Mouse (Mus musculus): ENCODE measurements at regions not wholly inside any gene's neighbourhood (a gene's known extent, or its start where the extent isn't known, plus 50 kb on each side); places are given as distances from the start of the nearest gene placed in this dataset.

DNA sequence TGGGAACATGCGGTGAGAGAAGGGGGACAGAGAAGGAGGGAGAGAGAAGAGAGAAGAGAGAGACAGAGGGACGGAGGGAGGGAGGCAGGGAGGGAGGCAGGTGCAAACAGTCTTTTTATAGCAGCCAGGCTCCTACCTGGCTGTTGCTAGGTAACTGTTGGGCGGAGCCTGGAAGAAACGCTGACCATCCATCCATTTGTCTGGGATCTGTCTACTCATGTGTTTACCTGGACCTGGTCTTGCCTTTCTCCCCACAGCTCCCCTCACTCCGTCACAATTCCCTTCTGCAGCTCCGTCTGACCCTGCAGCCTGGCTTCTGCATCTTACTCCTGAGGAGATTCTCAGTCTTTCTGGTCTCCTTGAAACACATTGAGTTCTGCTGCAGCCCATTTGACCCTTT lies 144.5 kb downstream of the Ddx11 start:
- no peaks in the 10 kb centered on the region for H3K36me3 ChIP-seq (ENCODE audit: control insufficient read depth, insufficient read depth)
- WGBS (ENCODE audit: insufficient replicate concordance) = 41% methylated on average over 6 of the region's 6 CpGs
- no peaks in the 10 kb centered on the region for H3K27me3 ChIP-seq (ENCODE audit: control insufficient read depth, insufficient read depth, low read depth, low read length)
- no peak for ATAC-seq (ENCODE audit: low read depth)
- H3K27ac ChIP-seq (ENCODE audit: low read length) = no peak overlapping the region
- H3K9ac ChIP-seq (ENCODE audit: low read depth, low read length) = no peak overlapping the region
- no peaks in the 10 kb centered on the region for H3K4me1 ChIP-seq (ENCODE audit: control insufficient read depth, low read depth, low read length)
- no peak overlapping the region for H3K4me3 ChIP-seq (ENCODE audit: low read depth, low read length)
- H3K9me3 ChIP-seq (replicated peaks; ENCODE audit: control insufficient read depth, low read length) = no peaks in the 10 kb centered on the region
- H3K4me2 ChIP-seq (ENCODE audit: low read depth, low read length) = no peak overlapping the region

DNA sequence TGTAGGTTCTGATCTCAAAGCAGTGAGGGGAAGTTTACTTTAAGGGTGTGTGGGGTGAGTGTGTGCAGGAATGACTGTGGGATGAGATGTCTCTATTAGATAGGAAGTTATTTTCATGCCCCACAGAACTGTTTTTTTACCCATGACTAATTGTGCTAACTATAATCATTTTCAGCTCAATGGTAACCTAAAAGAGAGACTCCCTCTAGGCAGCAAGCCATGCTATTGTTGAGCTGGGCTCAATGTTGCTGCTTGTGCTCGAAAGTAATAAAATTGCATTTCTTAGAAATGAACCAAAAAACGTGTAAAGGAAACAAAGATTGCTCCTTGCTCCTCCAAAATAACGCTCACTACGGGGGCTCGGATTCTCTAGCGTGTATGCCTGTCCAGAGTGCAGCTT lies 146.2 kb downstream of the Ddx11 start:
- H3K36me3 ChIP-seq (ENCODE audit: control insufficient read depth, insufficient read depth) = no peaks in the 10 kb centered on the region
- no peaks in the 10 kb centered on the region for H3K4me1 ChIP-seq (ENCODE audit: control insufficient read depth, low read depth, low read length)
- no peaks in the 10 kb centered on the region for H3K27me3 ChIP-seq (ENCODE audit: control insufficient read depth, insufficient read depth, low read depth, low read length)
- H3K9me3 ChIP-seq (replicated peaks; ENCODE audit: control insufficient read depth, low read length) = no peaks in the 10 kb centered on the region
- no peak overlapping the region for H3K4me2 ChIP-seq (ENCODE audit: low read depth, low read length)
- no peak for ATAC-seq (ENCODE audit: low read depth)
- no peak overlapping the region for H3K9ac ChIP-seq (ENCODE audit: low read depth, low read length)
- WGBS (ENCODE audit: insufficient replicate concordance) = 61% methylated on average over 6 of the region's 6 CpGs
- H3K27ac ChIP-seq (ENCODE audit: low read length) = no peak overlapping the region
- no peak overlapping the region for H3K4me3 ChIP-seq (ENCODE audit: low read depth, low read length)

DNA sequence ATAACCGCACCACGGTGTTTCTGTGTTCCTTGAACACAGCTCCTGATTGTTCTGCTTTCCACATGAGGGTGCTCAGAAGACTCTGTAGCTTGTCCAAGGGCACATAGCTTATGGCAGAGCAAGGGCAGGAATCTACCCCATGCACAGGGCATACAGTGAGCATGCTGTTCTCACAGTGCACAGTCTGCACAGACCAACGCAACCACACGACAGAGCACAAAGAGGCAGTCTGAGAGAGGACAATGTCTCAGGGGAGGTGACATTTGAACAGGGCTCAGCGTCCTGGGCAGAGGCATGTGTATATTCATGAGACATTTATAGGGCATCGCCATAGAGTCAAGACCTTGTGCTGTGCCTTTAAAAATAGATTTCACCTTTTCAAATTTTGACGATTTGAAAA lies 148.6 kb downstream of the Ddx11 start:
- no peak overlapping the region for H3K4me2 ChIP-seq (ENCODE audit: low read depth, low read length)
- no peak overlapping the region for H3K9ac ChIP-seq (ENCODE audit: low read depth, low read length)
- no peaks in the 10 kb centered on the region for H3K36me3 ChIP-seq (ENCODE audit: control insufficient read depth, insufficient read depth)
- WGBS (ENCODE audit: insufficient replicate concordance) = 74% methylated on average over 7 of the region's 7 CpGs
- H3K27me3 ChIP-seq (ENCODE audit: control insufficient read depth, insufficient read depth, low read depth, low read length) = no peaks in the 10 kb centered on the region
- no peak for ATAC-seq (ENCODE audit: low read depth)
- H3K4me1 ChIP-seq (ENCODE audit: control insufficient read depth, low read depth, low read length) = no peaks in the 10 kb centered on the region
- H3K9me3 ChIP-seq (replicated peaks; ENCODE audit: control insufficient read depth, low read length) = no peaks in the 10 kb centered on the region
- no peak overlapping the region for H3K27ac ChIP-seq (ENCODE audit: low read length)
- no peak overlapping the region for H3K4me3 ChIP-seq (ENCODE audit: low read depth, low read length)

DNA sequence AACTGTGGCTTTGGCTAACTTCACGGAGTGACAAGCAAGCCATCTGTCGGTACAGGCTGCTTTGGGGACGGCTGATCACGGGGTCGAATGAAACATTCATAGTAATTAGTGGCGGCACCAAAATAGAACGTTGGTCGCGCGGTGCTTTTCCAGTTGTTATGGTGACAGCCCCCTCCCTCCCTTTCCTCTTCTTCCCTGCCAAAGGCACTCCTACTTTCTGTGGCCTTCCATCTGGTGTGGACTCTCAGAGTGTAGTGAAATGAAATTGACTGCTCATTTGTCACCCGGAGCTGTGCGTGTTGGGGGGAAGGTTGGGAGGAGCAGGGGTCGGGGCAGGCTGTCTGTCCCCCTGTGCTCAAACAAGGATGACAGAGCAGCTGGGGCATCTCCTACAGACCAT lies 153.5 kb downstream of the Ddx11 start:
- ATAC-seq (ENCODE audit: low read depth) = no peak
- Histone ChIP-seq H3K4me3 (ENCODE audit: low read depth, low read length) (no peak overlapping the region), H3K4me1 (ENCODE audit: control insufficient read depth, low read depth, low read length) (no peaks in the 10 kb centered on the region), H3K36me3 (ENCODE audit: control insufficient read depth, insufficient read depth) (no peaks in the 10 kb centered on the region), H3K4me2 (ENCODE audit: low read depth, low read length) (no peak overlapping the region), H3K27ac (ENCODE audit: low read length) (no peak overlapping the region), H3K27me3 (ENCODE audit: control insufficient read depth, insufficient read depth, low read depth, low read length) (no peaks in the 10 kb centered on the region), H3K9me3 (replicated peaks; ENCODE audit: control insufficient read depth, low read length) (no peaks in the 10 kb centered on the region), H3K9ac (ENCODE audit: low read depth, low read length) (no peak overlapping the region)
- WGBS (ENCODE audit: insufficient replicate concordance) = 76% methylated on average over 13 of the region's 13 CpGs

DNA sequence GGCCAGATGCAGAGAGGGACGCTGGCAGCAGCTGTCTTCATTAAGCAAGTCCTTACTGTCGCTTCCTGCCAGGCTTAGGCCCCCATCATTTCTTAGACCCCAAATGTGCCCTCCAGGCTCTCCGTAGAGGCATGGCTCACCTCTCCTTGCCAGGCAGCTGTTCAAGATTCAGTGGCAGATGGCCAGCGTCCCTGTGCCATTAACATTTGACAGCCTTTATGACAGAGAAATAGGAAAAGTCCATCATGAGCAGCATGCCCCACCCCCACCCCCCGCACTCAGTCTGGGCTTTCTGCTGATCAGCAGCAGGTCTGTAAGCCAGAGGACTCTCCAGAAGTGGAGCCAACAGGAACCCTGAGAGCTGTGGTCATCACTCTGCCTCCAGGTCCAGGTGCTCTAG lies 154.7 kb downstream of the Ddx11 start:
- no peaks in the 10 kb centered on the region for H3K36me3 ChIP-seq (ENCODE audit: control insufficient read depth, insufficient read depth)
- WGBS (ENCODE audit: insufficient replicate concordance) = 78% methylated on average over 5 of the region's 5 CpGs
- ATAC-seq (ENCODE audit: low read depth) = no peak
- H3K27ac ChIP-seq (ENCODE audit: low read length) = no peak overlapping the region
- no peaks in the 10 kb centered on the region for H3K27me3 ChIP-seq (ENCODE audit: control insufficient read depth, insufficient read depth, low read depth, low read length)
- no peaks in the 10 kb centered on the region for H3K4me1 ChIP-seq (ENCODE audit: control insufficient read depth, low read depth, low read length)
- no peak overlapping the region for H3K4me3 ChIP-seq (ENCODE audit: low read depth, low read length)
- no peak overlapping the region for H3K9ac ChIP-seq (ENCODE audit: low read depth, low read length)
- H3K4me2 ChIP-seq (ENCODE audit: low read depth, low read length) = no peak overlapping the region
- no peaks in the 10 kb centered on the region for H3K9me3 ChIP-seq (replicated peaks; ENCODE audit: control insufficient read depth, low read length)

DNA sequence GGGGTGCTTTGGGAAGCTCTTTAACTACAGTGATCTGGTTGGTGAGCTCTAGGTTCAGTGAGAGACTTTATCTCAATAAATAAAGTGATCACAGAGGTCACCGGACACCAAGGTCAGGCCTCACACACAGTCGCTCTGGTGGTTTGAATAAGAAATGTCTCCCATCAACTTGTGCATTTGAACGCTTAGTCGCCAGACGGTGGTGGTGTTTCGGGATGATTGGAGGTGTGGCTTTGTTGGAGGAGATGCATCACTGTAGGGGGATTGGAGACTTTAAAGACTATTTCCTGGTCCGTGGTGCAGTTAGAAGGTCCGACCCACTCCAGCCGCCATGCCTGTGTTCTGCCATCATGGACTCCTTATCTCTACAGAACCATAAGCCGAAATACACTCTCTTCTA lies 162.0 kb downstream of the Ddx11 start:
- WGBS (ENCODE audit: insufficient replicate concordance) = 79% methylated on average over 10 of the region's 10 CpGs
- H3K4me2 ChIP-seq (ENCODE audit: low read depth, low read length) = no peak overlapping the region
- ATAC-seq (ENCODE audit: low read depth) = no peak
- no peak overlapping the region for H3K4me3 ChIP-seq (ENCODE audit: low read depth, low read length)
- H3K9ac ChIP-seq (ENCODE audit: low read depth, low read length) = no peak overlapping the region
- H3K27me3 ChIP-seq (ENCODE audit: control insufficient read depth, insufficient read depth, low read depth, low read length) = no peaks in the 10 kb centered on the region
- H3K27ac ChIP-seq (ENCODE audit: low read length) = no peak overlapping the region
- no peaks in the 10 kb centered on the region for H3K9me3 ChIP-seq (replicated peaks; ENCODE audit: control insufficient read depth, low read length)
- H3K36me3 ChIP-seq (ENCODE audit: control insufficient read depth, insufficient read depth) = no peaks in the 10 kb centered on the region
- no peaks in the 10 kb centered on the region for H3K4me1 ChIP-seq (ENCODE audit: control insufficient read depth, low read depth, low read length)
